Mouse (Mus musculus): ENCODE data around the gene Mad2l1bp.

- TF ChIP-seq POLR2A (IDR thresholded peaks at IDR 0.05; ENCODE audit: low read depth, low read length) (no peak), ZNF384 (IDR thresholded peaks at IDR 0.05; ENCODE audit: low read depth, low read length) (no peak)
Observed at GRCm38 (mm10) chr17:46165460-46165859, 12.1 kb upstream of the Mad2l1bp start.

Data from CH12.LX (cell line).